Mouse (Mus musculus): ENCODE data around the gene Oxsm. TPM values are rescaled to one million over a fixed set of nuclear protein-coding genes. Genes with fewer than 3 reads are reported as not detected.

The Oxsm gene
- polyA plus RNA-seq, 1 experiment from 2014 or later, result 2.9 TPM

DNA sequence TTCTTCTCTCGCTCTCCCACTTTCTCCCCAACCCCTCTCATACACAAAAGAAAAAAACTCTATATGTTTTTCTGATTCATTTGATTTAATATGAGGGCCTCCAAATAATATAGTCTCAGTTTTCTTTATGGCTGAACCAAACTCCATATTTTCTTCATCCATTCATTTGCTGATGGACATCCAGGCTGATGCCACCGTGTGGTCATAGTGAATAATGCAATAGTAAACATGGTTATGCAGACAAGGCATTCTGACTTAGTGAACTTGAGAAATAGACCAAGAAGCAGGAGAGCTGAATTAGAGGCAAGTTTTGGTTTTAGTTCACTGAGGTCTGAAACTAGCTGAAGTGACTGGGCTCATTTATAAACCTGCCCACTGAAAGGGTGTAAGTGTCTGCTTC lies 30.6 kb downstream of the Oxsm start:
- Histone ChIP-seq H3K4me1 (ENCODE audit: control insufficient read depth, insufficient read depth, low read depth, low read length) (no peaks in the 10 kb centered on the region), H3K27me3 (replicated peaks; ENCODE audit: control insufficient read depth, insufficient read depth, low read length) (no peaks in the 10 kb centered on the region), H3K4me3 (ENCODE audit: low read length) (no peak overlapping the region), H3K9ac (ENCODE audit: low read depth, low read length) (no peak overlapping the region), H3K4me2 (ENCODE audit: low read length) (no peak overlapping the region), H3K36me3 (ENCODE audit: control insufficient read depth, insufficient read depth, low read length) (no peaks in the 10 kb centered on the region), H3K9me3 (ENCODE audit: control insufficient read depth, low read length) (no peaks in the 10 kb centered on the region), H3K27ac (ENCODE audit: low read depth, low read length) (no peak overlapping the region)
- no peak for ATAC-seq
- 50% methylated on average over 2 of the region's 2 CpGs for WGBS

DNA sequence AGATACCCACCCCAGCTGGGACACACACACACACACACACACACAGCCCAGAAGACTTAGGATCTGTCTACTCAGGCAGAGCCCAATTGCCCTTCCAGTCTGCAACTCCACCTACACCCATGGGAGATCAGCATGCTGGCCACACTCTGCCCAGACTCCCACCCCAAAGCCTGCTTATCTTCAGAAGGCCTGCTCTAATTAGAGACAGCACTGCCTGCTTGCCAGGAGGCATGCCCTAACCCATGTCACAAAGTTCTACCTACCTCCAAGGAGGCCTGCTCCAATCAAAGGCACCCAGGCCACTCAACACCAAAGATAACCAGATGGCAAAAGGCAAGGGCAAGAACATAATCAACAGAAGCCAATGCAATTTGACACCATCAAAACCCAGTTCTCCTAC lies 41.9 kb downstream of the Oxsm start:
- Histone ChIP-seq H3K27ac (ENCODE audit: low read depth, low read length) (no peak overlapping the region), H3K9me3 (ENCODE audit: control insufficient read depth, low read length) (no peaks in the 10 kb centered on the region), H3K27me3 (replicated peaks; ENCODE audit: control insufficient read depth, insufficient read depth, low read length) (no peaks in the 10 kb centered on the region), H3K4me1 (ENCODE audit: control insufficient read depth, insufficient read depth, low read depth, low read length) (no peaks in the 10 kb centered on the region), H3K9ac (ENCODE audit: low read depth, low read length) (no peak overlapping the region), H3K36me3 (ENCODE audit: control insufficient read depth, insufficient read depth, low read length) (no peaks in the 10 kb centered on the region), H3K4me3 (ENCODE audit: low read length) (no peak overlapping the region), H3K4me2 (ENCODE audit: low read length) (no peak overlapping the region)
- no peak for ATAC-seq

DNA sequence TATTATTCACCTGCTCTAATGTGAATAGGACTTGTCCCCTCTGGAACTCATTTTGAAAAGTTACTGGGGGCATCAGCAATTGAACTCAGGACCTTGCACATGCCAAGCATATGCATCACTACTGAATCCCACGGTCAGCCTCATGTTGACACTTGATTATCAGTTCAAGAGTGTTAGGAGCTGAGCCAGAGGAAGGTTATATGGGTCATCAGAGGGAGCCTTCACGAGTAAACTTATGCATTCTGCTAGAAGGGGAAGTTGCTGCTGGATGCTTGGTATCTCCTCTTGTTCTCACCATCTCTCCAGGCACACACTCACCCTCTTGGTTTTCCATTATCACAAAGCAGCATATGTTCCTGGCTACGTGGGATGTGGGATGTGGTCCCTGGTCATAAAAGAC lies 47.9 kb downstream of the Oxsm start:
- H3K27me3 ChIP-seq (replicated peaks; ENCODE audit: control insufficient read depth, insufficient read depth, low read length), result no peaks in the 10 kb centered on the region
- H3K27ac ChIP-seq (ENCODE audit: low read depth, low read length), result peak overlapping the region; percentile 36; the same call in 1 of the 2 replicates
- peaks cover 15% of the 10 kb centered on the region for H3K4me1 ChIP-seq (ENCODE audit: control insufficient read depth, insufficient read depth, low read depth, low read length)
- no peaks in the 10 kb centered on the region for H3K9me3 ChIP-seq (ENCODE audit: control insufficient read depth, low read length)
- no peak overlapping the region for H3K9ac ChIP-seq (ENCODE audit: low read depth, low read length)
- H3K36me3 ChIP-seq (ENCODE audit: control insufficient read depth, insufficient read depth, low read length), result no peaks in the 10 kb centered on the region
- WGBS, result 18% methylated on average over 3 of the region's 3 CpGs
- no peak overlapping the region for H3K4me3 ChIP-seq (ENCODE audit: low read length)
- ATAC-seq, result no peak
- H3K4me2 ChIP-seq (ENCODE audit: low read length), result no peak overlapping the region

DNA sequence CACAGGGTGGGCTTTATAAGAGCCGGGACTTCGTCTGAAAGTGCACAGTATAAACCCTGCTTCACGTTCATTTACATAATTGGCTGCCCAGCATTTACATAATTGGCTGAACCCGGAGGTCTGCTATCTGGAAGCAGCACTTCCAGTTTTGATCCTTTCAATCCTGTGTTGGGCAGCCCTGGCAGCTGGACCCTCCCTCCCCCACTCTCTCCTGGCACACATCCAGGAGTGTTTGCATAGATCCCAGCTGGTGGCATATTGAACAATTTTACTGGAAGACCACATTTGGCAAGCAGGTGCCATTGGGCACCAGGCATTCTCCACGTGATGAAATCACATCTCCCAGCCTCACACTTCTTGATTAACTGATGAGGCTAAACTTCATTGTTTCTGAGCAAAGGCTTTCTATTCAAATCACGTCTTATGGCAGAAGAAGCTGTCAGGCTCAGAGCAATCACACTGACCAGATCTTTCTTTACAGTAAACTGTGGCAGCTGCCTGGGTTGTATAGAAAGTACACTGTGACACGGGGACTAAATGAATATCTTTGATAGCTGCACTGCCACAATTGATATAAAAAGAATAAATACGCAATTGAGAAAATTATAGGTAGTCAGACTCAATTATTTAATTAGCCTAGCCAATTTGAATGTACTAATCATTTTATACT lies 48.5 kb downstream of the Oxsm start:
- WGBS, result 7% methylated on average over 8 of the region's 8 CpGs
- Histone ChIP-seq H3K4me2 (ENCODE audit: low read length) (peak overlapping the region; percentile 47), H3K27me3 (replicated peaks; ENCODE audit: control insufficient read depth, insufficient read depth, low read length) (no peaks in the 10 kb centered on the region), H3K9me3 (ENCODE audit: control insufficient read depth, low read length) (no peaks in the 10 kb centered on the region), H3K36me3 (ENCODE audit: control insufficient read depth, insufficient read depth, low read length) (no peaks in the 10 kb centered on the region), H3K4me1 (ENCODE audit: control insufficient read depth, insufficient read depth, low read depth, low read length) (peaks cover 15% of the 10 kb centered on the region), H3K4me3 (ENCODE audit: low read length) (no peak overlapping the region), H3K27ac (ENCODE audit: low read depth, low read length) (peak overlapping the region; percentile 64), H3K9ac (ENCODE audit: low read depth, low read length) (0 out of 2 replicates have a peak overlapping the region, but pooled peaks have one; percentile 6)
- ATAC-seq, result peak; percentile 97

DNA sequence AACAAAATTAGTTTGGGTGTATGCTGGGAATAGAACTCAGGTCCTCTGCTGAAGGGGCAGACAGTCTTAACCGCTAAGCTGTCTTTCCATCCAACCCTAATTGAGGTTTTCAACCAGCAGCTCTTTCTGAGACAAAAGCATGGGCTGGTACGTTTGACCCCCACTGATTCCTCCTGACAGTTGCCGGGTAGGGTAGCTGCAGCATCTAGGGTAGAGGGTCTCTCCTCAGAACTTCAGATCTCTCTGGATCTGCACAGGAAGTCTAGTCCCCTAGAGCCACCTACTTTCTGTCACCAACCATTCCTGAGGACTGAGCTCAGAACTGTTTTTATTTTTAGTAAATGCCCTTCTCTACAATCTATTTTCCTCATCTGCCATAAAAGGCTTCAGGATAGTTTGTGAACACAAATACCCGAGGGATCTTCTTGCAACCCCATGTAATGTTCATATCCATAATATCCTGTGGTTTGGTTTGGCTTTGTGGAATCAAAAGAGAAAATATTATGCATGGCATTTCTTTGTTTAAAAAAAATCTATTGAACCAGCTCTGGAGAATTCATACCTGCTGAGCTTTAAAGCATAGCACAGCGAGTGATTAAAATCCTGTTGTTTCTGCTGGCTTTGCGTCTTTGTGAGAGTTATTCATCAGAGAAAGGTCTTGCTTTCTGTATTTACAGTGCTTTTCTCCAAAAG lies 49.2 kb downstream of the Oxsm start:
- H3K4me3 ChIP-seq (ENCODE audit: low read length), result no peak overlapping the region
- peak overlapping the region; percentile 47 for H3K4me2 ChIP-seq (ENCODE audit: low read length)
- WGBS, result 8% methylated on average over 6 of the region's 6 CpGs
- H3K36me3 ChIP-seq (ENCODE audit: control insufficient read depth, insufficient read depth, low read length), result no peaks in the 10 kb centered on the region
- ATAC-seq, result peak; percentile 24
- no peaks in the 10 kb centered on the region for H3K27me3 ChIP-seq (replicated peaks; ENCODE audit: control insufficient read depth, insufficient read depth, low read length)
- H3K9ac ChIP-seq (ENCODE audit: low read depth, low read length), result no peak overlapping the region
- peaks cover 15% of the 10 kb centered on the region for H3K4me1 ChIP-seq (ENCODE audit: control insufficient read depth, insufficient read depth, low read depth, low read length)
- H3K27ac ChIP-seq (ENCODE audit: low read depth, low read length), result peak overlapping the region; percentile 66
- H3K9me3 ChIP-seq (ENCODE audit: control insufficient read depth, low read length), result no peaks in the 10 kb centered on the region

DNA sequence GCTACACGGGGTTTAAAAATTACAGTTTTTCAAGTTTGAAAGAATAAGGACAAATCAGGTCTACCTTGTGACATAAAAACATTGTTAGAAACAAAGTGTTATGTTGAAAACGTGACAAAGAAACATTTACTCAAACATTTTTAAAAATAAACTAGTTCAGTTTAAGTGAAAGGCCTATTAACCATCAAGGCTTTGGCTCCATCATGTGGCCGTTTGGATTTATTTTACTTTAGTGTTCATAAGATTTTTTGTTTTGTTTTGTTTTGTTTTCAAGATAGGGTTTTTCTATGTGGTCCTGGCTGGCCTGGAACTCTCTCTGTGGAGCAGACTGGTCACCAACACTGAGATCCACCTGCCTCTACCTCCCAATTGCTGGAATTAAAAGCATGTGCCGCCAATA lies 53.1 kb downstream of the Oxsm start:
- Histone ChIP-seq H3K4me2 (ENCODE audit: low read length) (no peak overlapping the region), H3K9me3 (ENCODE audit: control insufficient read depth, low read length) (no peaks in the 10 kb centered on the region), H3K4me3 (ENCODE audit: low read length) (no peak overlapping the region), H3K36me3 (ENCODE audit: control insufficient read depth, insufficient read depth, low read length) (no peaks in the 10 kb centered on the region), H3K9ac (ENCODE audit: low read depth, low read length) (no peak overlapping the region), H3K4me1 (ENCODE audit: control insufficient read depth, insufficient read depth, low read depth, low read length) (peaks cover 12% of the 10 kb centered on the region), H3K27me3 (replicated peaks; ENCODE audit: control insufficient read depth, insufficient read depth, low read length) (no peaks in the 10 kb centered on the region), H3K27ac (ENCODE audit: low read depth, low read length) (no peak overlapping the region)
- no peak for ATAC-seq
- 62% methylated on average over 4 of the region's 4 CpGs for WGBS

DNA sequence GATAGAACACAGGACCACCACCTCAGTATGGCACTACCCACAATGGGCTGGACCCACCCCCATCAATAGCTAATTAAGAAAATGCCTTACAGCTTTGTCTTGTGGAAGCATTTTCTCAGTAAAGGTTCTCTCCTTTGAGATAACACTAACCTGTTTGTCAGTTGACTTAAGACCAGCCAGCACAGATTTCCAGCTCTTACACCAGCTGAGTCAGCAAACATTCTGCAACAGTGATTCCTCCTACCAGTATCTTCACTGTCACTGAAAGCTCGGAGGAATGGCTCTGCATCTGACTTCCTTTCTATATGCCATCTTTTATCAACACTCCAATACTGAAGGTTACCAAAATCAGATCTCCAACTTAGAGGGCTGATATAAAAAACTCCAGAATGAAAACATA lies 54.1 kb downstream of the Oxsm start:
- Histone ChIP-seq H3K27ac (ENCODE audit: low read depth, low read length) (no peak overlapping the region), H3K36me3 (ENCODE audit: control insufficient read depth, insufficient read depth, low read length) (no peaks in the 10 kb centered on the region), H3K4me2 (ENCODE audit: low read length) (no peak overlapping the region), H3K9me3 (ENCODE audit: control insufficient read depth, low read length) (no peaks in the 10 kb centered on the region), H3K27me3 (replicated peaks; ENCODE audit: control insufficient read depth, insufficient read depth, low read length) (no peaks in the 10 kb centered on the region), H3K4me1 (ENCODE audit: control insufficient read depth, insufficient read depth, low read depth, low read length) (peaks cover 4% of the 10 kb centered on the region; the same call in 1 of the 2 replicates), H3K9ac (ENCODE audit: low read depth, low read length) (no peak overlapping the region), H3K4me3 (ENCODE audit: low read length) (no peak overlapping the region)
- ATAC-seq, result no peak
- WGBS, result 75% methylated on average over 1 of the region's 1 CpGs

DNA sequence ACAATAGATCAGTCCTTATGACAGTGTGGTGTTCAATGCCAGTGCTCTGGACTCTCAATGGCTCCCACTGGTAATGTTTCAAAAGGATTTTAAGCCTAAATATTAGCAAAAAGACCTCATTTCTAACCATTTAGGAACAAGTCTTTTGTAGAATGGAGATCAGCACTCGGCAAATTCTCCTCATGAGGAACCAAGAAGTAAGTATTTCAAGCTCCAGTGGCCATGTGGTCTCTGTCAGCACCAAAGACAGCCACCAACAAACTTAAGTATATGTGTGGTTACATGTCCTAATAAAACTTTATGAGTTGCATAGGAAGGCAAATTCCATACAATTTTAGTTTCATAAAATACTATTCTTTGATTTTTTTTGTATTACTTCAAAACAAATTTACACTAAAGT lies 55.5 kb downstream of the Oxsm start:
- no peak overlapping the region for H3K27ac ChIP-seq (ENCODE audit: low read depth, low read length)
- H3K4me1 ChIP-seq (ENCODE audit: control insufficient read depth, insufficient read depth, low read depth, low read length), result no peaks in the 10 kb centered on the region
- H3K9ac ChIP-seq (ENCODE audit: low read depth, low read length), result no peak overlapping the region
- WGBS, result 91% methylated on average over 1 of the region's 1 CpGs
- no peak overlapping the region for H3K4me2 ChIP-seq (ENCODE audit: low read length)
- no peaks in the 10 kb centered on the region for H3K9me3 ChIP-seq (ENCODE audit: control insufficient read depth, low read length)
- ATAC-seq, result no peak
- H3K27me3 ChIP-seq (replicated peaks; ENCODE audit: control insufficient read depth, insufficient read depth, low read length), result no peaks in the 10 kb centered on the region
- H3K36me3 ChIP-seq (ENCODE audit: control insufficient read depth, insufficient read depth, low read length), result no peaks in the 10 kb centered on the region
- H3K4me3 ChIP-seq (ENCODE audit: low read length), result no peak overlapping the region

DNA sequence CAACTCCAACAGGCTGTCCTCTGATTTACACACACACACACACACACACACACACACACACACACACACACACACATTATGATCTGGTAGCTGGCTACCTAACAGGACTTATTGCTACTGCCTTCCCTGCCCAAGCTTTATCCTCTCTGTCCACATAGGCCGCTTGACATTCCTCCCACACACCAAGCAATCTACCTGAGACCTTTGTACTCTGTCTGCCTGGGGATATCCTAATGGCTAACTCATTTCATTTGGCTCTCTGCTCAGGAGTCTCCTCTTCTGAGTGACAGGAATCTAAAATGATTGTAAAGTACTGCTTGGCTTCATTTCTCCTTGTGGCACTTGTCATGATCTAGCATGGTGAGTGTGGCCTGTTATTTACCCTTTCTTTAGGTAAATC lies 60.5 kb downstream of the Oxsm start:
- WGBS, result 94% methylated on average over 1 of the region's 1 CpGs
- Histone ChIP-seq H3K4me3 (ENCODE audit: low read length) (no peak overlapping the region), H3K27ac (ENCODE audit: low read depth, low read length) (no peak overlapping the region), H3K4me2 (ENCODE audit: low read length) (no peak overlapping the region), H3K4me1 (ENCODE audit: control insufficient read depth, insufficient read depth, low read depth, low read length) (no peaks in the 10 kb centered on the region), H3K9me3 (ENCODE audit: control insufficient read depth, low read length) (no peaks in the 10 kb centered on the region), H3K9ac (ENCODE audit: low read depth, low read length) (no peak overlapping the region), H3K27me3 (replicated peaks; ENCODE audit: control insufficient read depth, insufficient read depth, low read length) (no peaks in the 10 kb centered on the region), H3K36me3 (ENCODE audit: control insufficient read depth, insufficient read depth, low read length) (no peaks in the 10 kb centered on the region)
- ATAC-seq, result no peak
